Mouse (Mus musculus) liver, adult 10 weeks (tissue): ENCODE data around the gene Tex50. TPM values are rescaled to one million over a fixed set of nuclear protein-coding genes. Genes with fewer than 3 reads are reported as not detected.

Experiments used
- polyA plus RNA-seq: library from polyadenylated mRNA; stranded (reverse); fragments of 350-450 nt; fragmentation: Illumina TruSeq; extraction: RNeasy Lipid Tissue Mini Kit (QIAGEN cat#74804); gene quantifications from one replicate; pipeline ENCODE4 v1.2.3, GENCODE M21; 2014; ENCODE audit warnings: low read depth, low replicate concordance

The Tex50 gene
- not detected for polyA plus RNA-seq

DNA sequence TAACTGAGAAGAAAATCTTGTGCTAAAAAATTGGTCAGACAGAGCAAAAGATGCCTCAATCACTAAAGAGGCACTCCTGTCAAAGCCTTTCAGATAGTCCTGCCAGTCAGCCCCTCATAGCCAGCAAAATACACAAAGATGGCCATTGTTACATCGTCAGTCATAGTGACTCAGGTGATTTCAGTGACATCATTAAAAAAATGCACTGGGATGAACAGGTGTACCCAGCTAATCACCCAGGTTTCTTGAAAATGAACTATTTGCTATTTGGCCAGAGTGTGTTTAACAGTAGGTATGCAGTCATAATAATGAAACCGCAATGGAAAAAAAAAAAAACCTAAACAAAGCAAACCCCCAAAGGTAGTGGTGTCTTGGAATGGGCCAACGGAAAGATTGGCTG, at the start of gene Tex50:
Gene Tex50 (minus strand): TSS at position 101 of the 400 bp plus-strand sequence.

GRCm38 (mm10) chr1:161142531-161143159, 16.5 kb downstream of the Tex50 start, which contains the start of gene Ankrd45:
Gene Ankrd45 (plus strand): TSS chr1:161142691.

GRCm38 (mm10) chr1:161130726-161131664, 28.1 kb downstream of the Tex50 start, which contains the start of gene Klhl20:
Gene Klhl20 (minus strand): TSS chr1:161131511.

Other genes starting within 250 kb of the Tex50 start
- gene Serpinc1, start 180.7 kb downstream of the Tex50 start, polyA plus RNA-seq: 1,724 TPM
- 3.0 TPM for gene Zbtb37, start 124.5 kb downstream of the Tex50 start, polyA plus RNA-seq
- gene Dars2, start 88.7 kb downstream of the Tex50 start, polyA plus RNA-seq: 12.9 TPM
- 12.0 TPM for gene Cenpl, start 88.6 kb downstream of the Tex50 start, polyA plus RNA-seq
- gene Klhl20, start 27.8 kb downstream of the Tex50 start, polyA plus RNA-seq: 10.7 TPM
- gene Ankrd45, start 16.6 kb downstream of the Tex50 start, polyA plus RNA-seq: not detected
- 683 TPM for gene Prdx6, start 91.9 kb upstream of the Tex50 start, polyA plus RNA-seq
- gene Tnfsf4, start 236.1 kb upstream of the Tex50 start, polyA plus RNA-seq: not detected